Mouse (Mus musculus) embryonic facial prominence, embryonic 13.5 days (tissue): ENCODE data around the gene Nfix. TPM values are rescaled to one million over a fixed set of nuclear protein-coding genes. Genes with fewer than 3 reads are reported as not detected.

Source experiments
- ATAC-seq: fragments of 200-750 bp; cut with Nextera tagmentation; 2 replicates; pipeline ENCODE4 v1.8.0; 2017; ENCODE audit warnings: low read depth; ENCODE audit not compliant: insufficient number of reproducible peaks, insufficient read depth, low FRiP score, low TSS enrichment
- H3K27ac ChIP-seq: fragments of 300-500 bp; sonication (generic); 2 replicates; pipeline ENCODE4 v1.5.1; 2015; ENCODE audit warnings: moderate library complexity, mild to moderate bottlenecking, inconsistent platforms
- H3K27me3 ChIP-seq: fragments of 300-500 bp; sonication (generic); 2 replicates; pipeline ENCODE4 v1.6.1; 2015; ENCODE audit warnings: mild to moderate bottlenecking, inconsistent platforms
- H3K36me3 ChIP-seq: fragments of 300-500 bp; sonication (generic); 2 replicates; pipeline ENCODE4 v1.6.1; 2015; ENCODE audit warnings: mild to moderate bottlenecking, inconsistent platforms
- H3K4me1 ChIP-seq: fragments of 300-500 bp; sonication (generic); 2 replicates; pipeline ENCODE4 v1.6.1; 2015; ENCODE audit warnings: inconsistent platforms
- H3K4me2 ChIP-seq: fragments of 300-500 bp; sonication (generic); 2 replicates; pipeline ENCODE4 v1.6.1; 2015; ENCODE audit warnings: moderate library complexity, mild to moderate bottlenecking, inconsistent platforms
- H3K4me3 ChIP-seq: fragments of 300-500 bp; sonication (generic); 2 replicates; pipeline ENCODE4 v1.5.1; 2015; ENCODE audit warnings: mild to moderate bottlenecking, inconsistent platforms
- H3K9ac ChIP-seq: fragments of 300-500 bp; sonication (generic); 2 replicates; pipeline ENCODE4 v1.6.1; 2015; ENCODE audit warnings: mild to moderate bottlenecking, inconsistent platforms
- H3K9me3 ChIP-seq: fragments of 300-500 bp; sonication (generic); 2 replicates; pipeline ENCODE4 v1.6.1; 2016; ENCODE audit warnings: inconsistent platforms
- WGBS: fragments of 180-500 bp; shearing (Covaris S2); methylation state at CpG from one replicate; pipeline ENCODE4 v1.1.7; 2015; ENCODE audit warnings: mixed read lengths; 5-methylcytosine and 5-hydroxymethylcytosine counted together
- polyA plus RNA-seq: library from polyadenylated mRNA; unstranded; fragments of >200 nt; fragmentation: Nextera tagmentation; extraction: Ambion mirVana; gene quantifications from 2 replicates; pipeline ENCODE4 v1.2.1, GENCODE M21; 2015

Nfix gene
- polyA plus RNA-seq, 1 experiment from 2014 or later: 37.0 TPM

DNA sequence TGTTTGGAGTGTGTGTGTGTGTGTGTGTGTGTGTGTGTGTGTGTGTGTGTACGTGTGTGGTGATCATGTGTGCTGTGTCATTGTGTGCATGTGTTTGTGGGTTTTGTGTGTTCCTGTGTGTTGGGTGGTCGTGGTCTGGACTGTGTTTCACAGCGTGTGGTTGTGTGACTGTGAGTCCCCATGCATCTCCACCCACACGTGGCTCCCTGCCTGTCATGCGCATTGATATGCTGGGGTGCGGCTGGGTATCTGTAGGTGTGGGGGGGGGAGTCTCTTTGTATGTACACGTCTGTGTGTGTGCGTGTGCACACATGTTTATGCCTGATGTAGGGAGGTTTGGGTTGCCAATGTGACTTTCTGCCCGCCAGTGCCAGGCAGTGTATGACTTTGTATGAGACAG is 7.0 kb downstream of the Nfix start:
- Histone ChIP-seq H3K4me3 (no peak overlapping the region), H3K9me3 (no peaks in the 10 kb centered on the region), H3K9ac (no peak overlapping the region), H3K36me3 (peaks cover 20% of the 10 kb centered on the region), H3K27me3 (peaks cover 95% of the 10 kb centered on the region), H3K27ac (no peak overlapping the region), H3K4me1 (peaks cover 73% of the 10 kb centered on the region), H3K4me2 (no peak overlapping the region)
- 81% methylated on average over 9 of the region's 9 CpGs for WGBS
- ATAC-seq: no peak

DNA sequence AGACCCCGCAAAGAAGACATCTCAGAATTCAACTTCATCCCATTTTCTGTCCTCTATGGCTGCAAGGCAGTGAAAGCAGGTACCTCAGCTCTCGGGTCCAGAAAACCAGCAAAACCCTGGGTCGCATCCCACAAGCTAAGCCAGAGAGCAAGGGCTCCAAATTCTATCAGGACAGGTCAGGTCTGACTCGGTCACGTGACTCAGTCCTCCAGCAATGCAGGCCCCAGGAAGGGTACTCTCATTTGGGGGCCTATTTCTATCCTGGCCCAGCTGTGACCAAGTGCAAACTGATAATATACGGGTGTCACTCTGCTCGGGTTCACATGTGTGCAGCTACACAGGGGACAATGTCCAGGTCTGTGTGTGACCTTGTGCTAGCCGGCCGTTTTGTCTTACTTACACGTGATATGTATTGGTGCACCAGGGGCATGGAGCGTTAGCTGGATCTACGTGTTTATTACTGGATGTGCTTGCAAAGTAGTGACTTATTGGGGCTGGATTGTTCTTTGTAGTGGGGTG is 7.7 kb downstream of the Nfix start:
- peaks cover 95% of the 10 kb centered on the region for H3K27me3 ChIP-seq
- peaks cover 20% of the 10 kb centered on the region for H3K36me3 ChIP-seq
- no peak overlapping the region for H3K27ac ChIP-seq
- 78% methylated on average over 12 of the region's 12 CpGs for WGBS
- no peaks in the 10 kb centered on the region for H3K9me3 ChIP-seq
- no peak overlapping the region for H3K4me3 ChIP-seq
- H3K4me2 ChIP-seq: no peak overlapping the region
- no peak for ATAC-seq
- no peak overlapping the region for H3K9ac ChIP-seq
- peaks cover 73% of the 10 kb centered on the region for H3K4me1 ChIP-seq

- H3K27me3 ChIP-seq: peaks cover 95% of the 10 kb centered on the region
- 60% methylated on average over 2 of the region's 2 CpGs for WGBS
- H3K4me1 ChIP-seq: peaks cover 81% of the 10 kb centered on the region
Observed at GRCm38 (mm10) chr8:84790537-84790936, 9.6 kb downstream of the Nfix start.

DNA sequence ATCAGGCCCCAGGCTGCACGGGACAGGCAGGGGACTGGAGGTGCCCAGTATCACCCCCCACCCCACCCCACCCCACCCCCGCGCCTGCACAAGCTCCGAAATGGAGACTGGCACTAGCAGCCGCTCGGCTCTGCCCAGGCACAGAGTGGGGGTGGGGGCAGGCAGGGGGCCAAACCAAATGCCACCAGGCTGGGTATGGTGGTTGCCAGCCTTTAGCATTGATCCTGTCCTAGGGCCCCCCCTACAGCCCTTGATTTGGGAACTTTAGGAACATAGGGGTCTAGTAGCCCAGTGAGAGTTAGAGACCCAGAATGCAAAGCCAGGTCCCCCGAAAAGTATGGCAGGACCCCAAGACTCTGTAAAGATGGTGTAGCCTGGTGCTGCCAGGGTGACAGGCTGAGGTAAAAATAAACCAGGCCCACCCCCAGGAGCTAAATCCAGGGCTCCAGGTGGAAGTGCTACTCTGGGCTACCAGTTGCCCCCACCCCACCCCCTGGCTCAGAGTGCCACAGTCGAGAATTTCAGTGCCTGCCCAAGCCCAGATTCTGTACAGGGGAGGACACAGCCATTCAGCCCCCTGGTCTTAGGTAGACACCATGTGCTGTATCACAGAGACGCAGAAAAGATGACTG is 10.2 kb downstream of the Nfix start:
- 68% methylated on average over 9 of the region's 9 CpGs for WGBS
- Histone ChIP-seq H3K27ac (peak overlapping the region; percentile 51; the same call in 1 of the 2 replicates), H3K4me3 (no peak overlapping the region), H3K36me3 (no peaks in the 10 kb centered on the region), H3K27me3 (peaks cover 97% of the 10 kb centered on the region), H3K4me1 (peaks cover 85% of the 10 kb centered on the region), H3K4me2 (0 out of 2 replicates have a peak overlapping the region, but pooled peaks have one; percentile 37), H3K9ac (peak overlapping the region; percentile 44; the same call in 1 of the 2 replicates), H3K9me3 (no peaks in the 10 kb centered on the region)
- no peak for ATAC-seq

More at GRCm38 (mm10) chr8:84790537-84790936, 9.6 kb downstream of the Nfix start:
- H3K27ac ChIP-seq: peak overlapping the region; percentile 51; the same call in 1 of the 2 replicates
- H3K9me3 ChIP-seq: no peaks in the 10 kb centered on the region
- ATAC-seq: no peak
- H3K4me2 ChIP-seq: no peak overlapping the region
- no peak overlapping the region for H3K4me3 ChIP-seq
- H3K36me3 ChIP-seq: peaks cover 3% of the 10 kb centered on the region; the same call in 1 of the 2 replicates
- H3K9ac ChIP-seq: peak overlapping the region; percentile 44; the same call in 1 of the 2 replicates

DNA sequence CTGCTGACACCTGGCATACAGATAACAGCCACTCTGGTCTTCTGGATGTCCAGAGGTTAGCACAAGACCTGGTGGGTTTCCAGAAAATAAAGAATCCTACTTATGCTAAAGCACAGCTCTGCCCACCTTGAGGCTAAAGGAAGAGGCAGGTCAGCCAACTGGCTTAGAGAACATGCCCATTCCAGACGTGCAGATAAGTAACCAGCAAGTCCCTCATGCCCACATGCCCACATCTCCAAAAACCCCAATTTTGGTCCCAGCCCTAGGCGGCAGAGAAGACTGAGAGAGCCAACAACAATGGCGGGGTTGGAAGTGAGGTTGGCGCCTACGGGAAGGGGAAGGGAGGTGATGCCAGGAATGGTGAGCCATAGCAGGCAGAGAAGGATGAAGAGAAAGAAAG is 10.8 kb downstream of the Nfix start:
- Histone ChIP-seq H3K27ac (peak overlapping the region; percentile 52; the same call in 1 of the 2 replicates), H3K36me3 (no peaks in the 10 kb centered on the region), H3K4me3 (0 out of 2 replicates have a peak overlapping the region, but pooled peaks have one; percentile 0), H3K4me2 (peak overlapping the region; percentile 37), H3K27me3 (peaks cover 97% of the 10 kb centered on the region), H3K4me1 (peaks cover 85% of the 10 kb centered on the region), H3K9me3 (no peaks in the 10 kb centered on the region), H3K9ac (no peak overlapping the region)
- 43% methylated on average over 5 of the region's 5 CpGs for WGBS
- ATAC-seq: no peak

GRCm38 (mm10) chr8:84788896-84789295 is 11.2 kb downstream of the Nfix start:
- Histone ChIP-seq H3K36me3 (no peaks in the 10 kb centered on the region), H3K27ac (peak overlapping the region; percentile 52), H3K4me2 (peak overlapping the region; percentile 37), H3K4me1 (peaks cover 85% of the 10 kb centered on the region), H3K9ac (peak overlapping the region; percentile 28; the same call in 1 of the 2 replicates), H3K9me3 (no peaks in the 10 kb centered on the region), H3K27me3 (peaks cover 98% of the 10 kb centered on the region), H3K4me3 (0 out of 2 replicates have a peak overlapping the region, but pooled peaks have one; percentile 0)
- no peak for ATAC-seq
- WGBS: 6% methylated on average over 11 of the region's 11 CpGs

DNA sequence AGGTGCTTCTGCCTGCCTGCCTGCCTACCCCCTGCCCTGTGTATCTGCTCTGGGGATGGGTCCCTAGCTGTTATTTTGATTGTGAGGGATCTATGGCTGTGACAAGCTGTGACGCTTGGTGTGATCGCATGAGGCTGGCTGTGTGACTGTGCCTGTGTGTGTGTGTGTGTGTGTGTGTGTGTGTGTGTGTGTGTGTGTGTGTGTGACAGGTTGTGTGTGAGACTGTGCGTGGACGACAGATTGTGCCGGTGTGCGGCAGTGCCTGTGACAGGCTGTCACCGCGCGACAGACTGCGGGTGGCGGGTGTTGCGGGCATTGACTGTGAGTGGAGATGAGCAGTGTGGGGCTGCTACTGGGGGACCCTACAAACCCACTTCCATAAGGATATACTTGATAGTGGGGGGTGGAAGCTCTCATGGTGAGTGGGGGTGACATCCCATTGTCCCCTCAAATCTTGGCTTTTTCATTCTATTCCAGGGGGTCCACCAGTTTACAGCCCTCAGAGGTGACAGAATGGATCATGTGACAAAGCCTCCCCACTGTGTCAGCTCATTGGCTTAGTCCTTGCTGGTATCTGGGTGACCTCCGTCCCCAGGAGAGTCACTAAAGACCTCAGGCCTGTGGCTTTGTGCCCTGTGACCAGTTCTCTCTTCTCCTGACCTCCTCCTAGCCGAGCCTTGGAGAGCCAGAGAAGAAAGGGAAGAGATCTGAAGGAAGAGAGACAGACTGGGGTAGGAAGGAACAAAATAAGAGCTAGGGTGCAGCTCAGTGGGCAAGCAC is 12.4 kb downstream of the Nfix start:
- Histone ChIP-seq H3K9ac (no peak overlapping the region; the same call in 1 of the 2 replicates), H3K27me3 (peaks cover 98% of the 10 kb centered on the region), H3K4me2 (no peak overlapping the region), H3K4me3 (no peak overlapping the region), H3K36me3 (no peaks in the 10 kb centered on the region), H3K9me3 (no peaks in the 10 kb centered on the region), H3K4me1 (peaks cover 87% of the 10 kb centered on the region), H3K27ac (no peak overlapping the region)
- WGBS: 35% methylated on average over 14 of the region's 14 CpGs
- ATAC-seq: no peak

GRCm38 (mm10) chr8:84786801-84787467 is 13.2 kb downstream of the Nfix start:
- 25% methylated on average over 11 of the region's 11 CpGs for WGBS

GRCm38 (mm10) chr8:84785756-84786677 is 14.1 kb downstream of the Nfix start:
- peak overlapping the region; percentile 22 for H3K4me3 ChIP-seq

More at GRCm38 (mm10) chr8:84786801-84787467, 13.2 kb downstream of the Nfix start:
- H3K4me2 ChIP-seq: peak overlapping the region; percentile 44
- no peaks in the 10 kb centered on the region for H3K36me3 ChIP-seq
- H3K27me3 ChIP-seq: peaks cover 98% of the 10 kb centered on the region
- no peak overlapping the region for H3K27ac ChIP-seq
- ATAC-seq: no peak
- H3K9ac ChIP-seq: peak overlapping the region; percentile 51
- H3K4me3 ChIP-seq: peak overlapping the region; percentile 22
- H3K4me1 ChIP-seq: peaks cover 95% of the 10 kb centered on the region
- H3K9me3 ChIP-seq: no peaks in the 10 kb centered on the region

DNA sequence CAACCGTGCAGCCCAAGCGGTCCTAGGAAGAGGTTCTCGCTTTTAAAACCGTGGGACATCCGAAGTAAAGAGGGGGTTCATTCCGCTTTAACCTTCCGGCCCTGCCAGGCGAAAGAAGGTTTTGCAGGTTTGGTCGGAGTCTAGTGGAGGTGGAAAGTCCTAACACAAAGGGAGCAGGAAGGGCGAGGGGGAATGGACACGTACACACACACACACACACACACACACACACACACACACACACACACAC is 14.7 kb downstream of the Nfix start:
- no peak for ATAC-seq
- H3K36me3 ChIP-seq: no peaks in the 10 kb centered on the region
- WGBS: 20% methylated on average over 11 of the region's 11 CpGs
- peaks cover 98% of the 10 kb centered on the region for H3K4me1 ChIP-seq
- no peak overlapping the region for H3K27ac ChIP-seq
- H3K27me3 ChIP-seq: peaks cover 99% of the 10 kb centered on the region
- H3K4me3 ChIP-seq: peak overlapping the region; percentile 22; the same call in 1 of the 2 replicates
- H3K9me3 ChIP-seq: no peaks in the 10 kb centered on the region
- peak overlapping the region; percentile 44; the same call in 1 of the 2 replicates for H3K4me2 ChIP-seq
- H3K9ac ChIP-seq: no peak overlapping the region

More at GRCm38 (mm10) chr8:84785756-84786677, 14.1 kb downstream of the Nfix start:
- Histone ChIP-seq H3K27me3 (peaks cover 100% of the 10 kb centered on the region), H3K36me3 (no peaks in the 10 kb centered on the region), H3K9me3 (no peaks in the 10 kb centered on the region), H3K9ac (peak overlapping the region; percentile 51), H3K4me1 (peaks cover 98% of the 10 kb centered on the region), H3K27ac (no peak overlapping the region), H3K4me2 (peak overlapping the region; percentile 44)
- no peak for ATAC-seq
- WGBS: 9% methylated on average over 38 of the region's 38 CpGs
